Mouse (Mus musculus): ENCODE measurements at regions not wholly inside any gene's neighbourhood (a gene's known extent, or its start where the extent isn't known, plus 50 kb on each side); places are given as distances from the start of the nearest gene placed in this dataset.

- H3K4me3 ChIP-seq (ENCODE audit: control insufficient read depth in 1 of 2, insufficient read depth in 1 of 2, low read depth in 2 of 2, low read length in 2 of 2), result no peak overlapping the region
- DNase-seq (ENCODE audit: low read depth, low spot score), result no peak
- H3K79me2 ChIP-seq (ENCODE audit: control insufficient read depth, insufficient read depth, low read length, poor library complexity), result no peaks in the 10 kb centered on the region
- no peak overlapping the region for H3K9ac ChIP-seq (ENCODE audit: control insufficient read depth, low read depth, low read length, poor library complexity, severe bottlenecking)
- TF ChIP-seq TAL1 (IDR thresholded peaks at IDR 0.05; ENCODE audit: low read length), result no peak
- TF ChIP-seq POLR2AphosphoS5 (IDR thresholded peaks at IDR 0.05; ENCODE audit: borderline replicate concordance, low read depth, low read length), result no peak
- TF ChIP-seq GABPA (IDR thresholded peaks at IDR 0.05; ENCODE audit: low read depth, low read length), result no peak
- no peak for TF ChIP-seq RCOR1 (IDR thresholded peaks at IDR 0.05; ENCODE audit: low read depth, low read length)
- no peak for TF ChIP-seq NELFE (IDR thresholded peaks at IDR 0.05; ENCODE audit: low read depth, low read length)
- no peak for TF ChIP-seq MAFK (IDR thresholded peaks at IDR 0.05; ENCODE audit: borderline replicate concordance, low read depth, low read length)
- TF ChIP-seq NRF1 (IDR thresholded peaks at IDR 0.05; ENCODE audit: insufficient read depth, low read depth, low read length, poor library complexity, severe bottlenecking), result no peak
- H3K9me3 ChIP-seq (replicated peaks; ENCODE audit: insufficient read depth, low read length), result no peaks in the 10 kb centered on the region
- no peak overlapping the region for H3K27ac ChIP-seq (ENCODE audit: control insufficient read depth, low read depth, low read length)
- H3K27me3 ChIP-seq (ENCODE audit: control insufficient read depth in 1 of 2, insufficient read depth in 2 of 2, low read length in 2 of 2), result no peaks in the 10 kb centered on the region
- H3K36me3 ChIP-seq (ENCODE audit: control insufficient read depth in 1 of 2, insufficient read depth in 2 of 2, low read length in 2 of 2), result no peaks in the 10 kb centered on the region
- no peaks in the 10 kb centered on the region for H3K4me1 ChIP-seq (ENCODE audit: control insufficient read depth in 1 of 2, insufficient read depth in 2 of 2, low read length in 2 of 2)
Measured at GRCm38 (mm10) chr17:91974505-91974904, 881.6 kb upstream of the Nrxn1 start.
